Mouse (Mus musculus) brain, embryonic 14.5 days (tissue): ENCODE results near the gene Kazn.

Source experiments
- CTCF ChIP-seq: fragments of 200-500 bp; IDR thresholded peaks from 2 replicates; pipeline ENCODE4 v1.5.1; 2012; ENCODE audit warnings: inconsistent platforms, mild to moderate bottlenecking, moderate library complexity, borderline replicate concordance; ENCODE audit not compliant: insufficient read depth, insufficient read length; ENCODE audit errors: extremely low read depth
- POLR2A ChIP-seq: fragments of 200-500 bp; IDR thresholded peaks from 2 replicates; pipeline ENCODE4 v1.6.1; 2012; ENCODE audit warnings: mild to moderate bottlenecking, inconsistent platforms, borderline replicate concordance; ENCODE audit not compliant: poor library complexity, insufficient read depth, insufficient read length, severe bottlenecking; ENCODE audit errors: extremely low read depth

GRCm38 (mm10) chr4:142186155-142186554 lies 53.0 kb downstream of the Kazn start:
- TF ChIP-seq CTCF, result peak; percentile 10; the same call in 1 of the 2 replicates
- no peak for TF ChIP-seq POLR2A
